Mouse (Mus musculus): Measurements from ENCODE around the gene Brwd1.

- TF ChIP-seq CTCF (IDR thresholded peaks at IDR 0.05; ENCODE audit: borderline replicate concordance, insufficient read depth, low read depth, low read length) (no peak), POLR2A (IDR thresholded peaks at IDR 0.05; ENCODE audit: borderline replicate concordance, insufficient read depth, low read length) (no peak)
Measured at GRCm38 (mm10) chr16:96091515-96092504, 9.5 kb upstream of the Brwd1 start.

All from cerebellum, adult 2 months (tissue).